Mouse (Mus musculus) hematopoietic stem cell, adult 5-6 weeks (primary cell): Measurements from ENCODE around the gene Gtpbp10. TPM values are rescaled to one million over a fixed set of nuclear protein-coding genes. Genes with fewer than 3 reads are reported as not detected.

Source experiments
- ATAC-seq, 2 experiments: fragments of 125-278 bp in 1 of 2; replicated peaks in 1 of 2; 2 replicates each; pipeline ENCODE4 v1.8.0; 2016 to 2017; ENCODE audit warnings: inconsistent platforms in 2 of 2, mild to moderate bottlenecking in 2 of 2, moderate number of reproducible peaks in 2 of 2, low read depth in 1 of 2, moderate TSS enrichment in 1 of 2; ENCODE audit not compliant: low FRiP score in 2 of 2, poor library complexity in 2 of 2, severe bottlenecking in 2 of 2, insufficient read depth in 1 of 2, low TSS enrichment in 1 of 2
- total RNA-seq: library from RNA; stranded (forward); fragments of 172-1452, 232-1000 nt; gene quantifications from 2 replicates; pipeline ENCODE4 v1.2.3, GENCODE M21; 2017

The Gtpbp10 gene
- total RNA-seq: 31.6 and 38.6 TPM in 2 replicates

DNA sequence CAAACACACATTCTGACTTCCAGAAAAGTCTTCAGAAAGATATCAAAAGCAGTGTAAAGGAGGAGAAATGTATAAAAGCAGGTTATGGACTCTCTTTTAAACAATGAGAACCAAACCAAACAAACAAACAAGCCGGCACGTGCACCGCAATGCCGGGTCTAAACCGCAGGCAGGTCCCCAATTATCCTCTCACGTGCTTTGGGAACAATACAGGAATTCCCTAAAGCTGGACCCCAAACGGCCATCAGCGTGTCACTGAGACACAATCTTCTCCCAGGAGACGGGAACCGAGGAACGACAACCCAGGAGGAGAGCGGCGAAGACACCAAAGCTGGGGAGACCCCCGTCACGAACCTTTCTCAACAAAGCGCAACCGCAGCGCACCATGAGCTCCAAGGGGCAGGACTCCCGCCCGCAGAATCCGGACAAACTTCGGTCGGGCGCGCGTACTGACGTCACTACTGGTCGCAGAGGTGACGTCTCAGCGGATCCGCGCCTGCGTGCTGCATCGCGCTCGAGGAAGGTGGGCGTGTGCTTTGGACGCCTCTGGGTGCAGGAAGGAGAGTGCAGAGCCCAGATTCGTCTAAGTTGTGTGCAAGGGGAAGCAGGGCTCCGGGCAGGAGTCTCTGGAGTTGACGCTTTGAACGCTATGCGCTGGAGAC lies at the start of gene Gtpbp10:
Gene Gtpbp10, minus strand, starts transcription at position 460 of the 662 bp plus-strand sequence.
- ATAC-seq: peak; percentile 98 to 99

- no peak for ATAC-seq
Observed at GRCm38 (mm10) chr5:5587686-5588085, 28.3 kb upstream of the Gtpbp10 start.

GRCm38 (mm10) chr5:5573749-5574317 lies 14.5 kb upstream of the Gtpbp10 start, which contains the start of gene Gm8773:
Gene Gm8773, plus strand, starts transcription at chr5:5573799.
- peak; percentile 81 to 89 for ATAC-seq

GRCm38 (mm10) chr5:5562435-5562834 lies 3.1 kb upstream of the Gtpbp10 start:
- no peak for ATAC-seq

- no peak for ATAC-seq
Observed at GRCm38 (mm10) chr5:5561041-5561706, 1.8 kb upstream of the Gtpbp10 start.

- ATAC-seq: no peak
Observed at GRCm38 (mm10) chr5:5559798-5560197, 460 bp upstream of the Gtpbp10 start.

GRCm38 (mm10) chr5:5551110-5551509 lies 8.2 kb downstream of the Gtpbp10 start:
- ATAC-seq: peak; percentile 39 to 65; a peak in 2 of 4 replicates

GRCm38 (mm10) chr5:5540385-5540784 lies 19.0 kb downstream of the Gtpbp10 start:
- ATAC-seq: no peak

DNA sequence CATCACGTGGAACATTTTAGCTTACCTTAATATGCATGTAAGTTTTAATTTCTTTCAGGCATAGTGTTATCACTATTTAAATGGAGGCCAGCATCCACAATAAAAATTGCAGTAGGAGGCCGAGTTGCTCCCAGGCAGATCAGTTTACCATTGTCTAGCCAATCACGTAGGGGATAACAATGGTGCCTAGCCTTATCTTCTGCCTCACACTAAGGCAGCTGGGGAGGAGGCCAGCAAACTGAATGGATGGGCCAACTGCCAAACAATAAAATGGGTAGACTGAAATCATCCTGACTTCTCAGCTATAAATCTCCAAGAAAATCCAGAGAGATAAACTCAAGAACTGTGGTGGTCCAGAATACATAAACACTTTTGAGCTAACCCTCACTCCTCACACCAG lies 19.6 kb downstream of the Gtpbp10 start:
- no peak; a peak in 1 of 4 replicates for ATAC-seq

DNA sequence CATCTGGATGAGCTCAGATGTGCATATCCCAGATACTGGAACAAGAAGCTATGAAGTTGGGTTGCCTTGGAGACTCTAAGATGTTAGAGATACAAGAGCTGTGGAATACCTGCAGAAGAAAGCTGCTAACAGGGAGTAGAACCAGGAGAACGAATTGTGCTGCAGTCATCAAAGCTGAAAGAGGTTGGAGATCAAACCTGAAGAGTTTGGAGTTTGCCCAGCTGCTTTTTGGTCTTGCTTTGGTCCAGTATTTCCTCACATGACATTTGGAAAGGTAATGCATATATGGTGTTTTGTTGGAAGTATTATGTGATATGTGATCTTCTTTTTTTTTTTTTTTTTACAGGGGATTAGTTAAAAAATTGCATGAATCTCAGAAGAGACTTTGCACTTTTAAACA lies 23.2 kb downstream of the Gtpbp10 start:
- no peak for ATAC-seq

GRCm38 (mm10) chr5:5533656-5534420 lies 25.5 kb downstream of the Gtpbp10 start:
- no peak for ATAC-seq

GRCm38 (mm10) chr5:5515411-5515810 lies 43.9 kb downstream of the Gtpbp10 start:
- ATAC-seq: no peak

- peak; percentile 79 to 80 for ATAC-seq
Observed at GRCm38 (mm10) chr5:5514196-5515076, 44.9 kb downstream of the Gtpbp10 start, which contains the start of gene Cldn12. Gene Cldn12, minus strand, starts transcription at chr5:5514958.

DNA sequence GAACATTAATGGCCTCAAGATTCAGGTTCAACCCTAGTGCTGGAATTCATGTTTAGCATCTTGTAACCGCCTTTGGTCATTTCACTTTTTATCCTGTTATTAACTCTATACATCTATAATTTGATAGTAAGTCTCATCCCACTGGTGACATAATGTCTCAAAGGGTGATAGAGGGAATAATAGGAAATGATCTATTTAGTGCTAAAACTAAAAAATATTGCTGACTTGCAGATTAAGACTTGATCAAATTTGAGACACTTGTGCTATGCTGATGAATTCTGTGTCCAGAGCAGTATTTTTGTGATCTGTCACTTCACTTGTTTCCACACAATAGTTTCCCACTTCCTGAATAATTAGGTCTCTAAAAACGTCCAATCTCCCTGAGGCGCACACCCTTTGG lies 47.9 kb downstream of the Gtpbp10 start:
- no peak for ATAC-seq

GRCm38 (mm10) chr5:5510989-5511388 lies 48.3 kb downstream of the Gtpbp10 start:
- no peak for ATAC-seq

DNA sequence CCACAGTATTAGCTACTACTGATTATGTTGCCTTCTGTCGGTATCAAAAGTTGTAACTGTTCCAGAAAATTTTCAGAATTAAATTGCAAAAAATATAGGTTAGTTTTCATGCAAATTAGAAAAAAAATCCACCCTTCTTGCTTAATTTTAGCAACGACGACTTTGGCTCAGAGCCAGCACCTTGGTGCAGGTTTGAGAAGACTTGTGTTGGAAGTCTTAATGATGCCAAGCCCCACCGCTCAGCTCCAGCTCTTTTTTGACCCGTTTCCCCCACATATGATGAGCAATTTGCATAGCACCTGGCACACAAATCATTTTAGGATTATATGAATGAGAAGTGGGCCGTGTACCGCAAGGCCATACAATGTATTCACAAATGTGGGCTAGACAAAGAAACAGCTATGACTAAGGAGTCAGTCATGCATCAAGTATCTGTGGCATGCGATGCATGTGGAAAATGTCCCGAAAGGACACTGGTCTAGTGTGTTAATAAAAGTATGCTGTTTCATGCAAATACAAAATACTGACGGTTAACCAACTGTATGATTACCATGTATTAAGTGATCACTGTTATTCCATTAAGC lies 48.9 kb downstream of the Gtpbp10 start:
- no peak for ATAC-seq

DNA sequence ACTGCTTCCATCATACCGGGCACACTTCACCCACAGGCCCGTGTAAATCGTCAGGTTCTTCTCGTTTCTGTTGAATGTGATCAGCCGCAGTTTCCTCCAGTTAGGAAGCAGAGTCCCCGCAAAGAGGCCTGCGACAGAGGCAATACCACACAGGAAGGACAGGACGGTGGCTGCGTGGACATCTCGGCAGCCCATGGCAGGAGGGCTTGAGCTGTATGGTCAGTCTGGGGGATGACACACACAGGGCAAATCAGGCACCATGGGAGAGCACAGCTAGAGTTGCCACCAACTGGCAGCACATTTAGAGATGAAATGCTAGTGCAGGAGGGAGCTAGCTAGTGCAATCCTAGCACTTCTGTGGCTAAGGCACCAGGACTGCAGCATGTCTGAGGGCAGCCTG lies 51.1 kb downstream of the Gtpbp10 start:
- ATAC-seq: no peak
